ENCODE assay signal across 7 mouse cellular contexts in the genomic region with DNA sequence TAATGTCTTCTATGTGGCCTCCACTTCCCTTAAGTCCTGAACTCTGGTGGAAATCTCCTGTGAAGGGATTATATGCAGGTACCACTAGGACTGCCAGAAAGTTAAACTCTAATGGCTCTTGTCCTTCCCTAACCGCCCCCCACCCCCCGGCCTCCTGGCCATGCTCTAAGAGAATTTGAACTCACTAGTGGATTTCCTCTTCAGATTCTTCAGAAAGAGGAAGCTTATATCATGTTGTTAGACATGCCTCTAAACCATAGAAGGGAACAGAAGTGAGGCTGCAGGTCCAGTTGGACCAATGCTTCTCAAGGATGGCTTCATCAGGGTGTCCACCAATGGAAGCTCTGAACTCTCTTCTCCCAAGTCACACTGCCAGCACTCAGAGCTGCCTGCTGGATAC. TPM values are rescaled to one million over a fixed set of nuclear protein-coding genes. Genes with fewer than 3 reads are reported as not detected.
DNase-seq lines count a peak whose midpoint lies in the region; ATAC-seq and TF ChIP-seq lines count a peak whose summit lies in the region.
"Not testable (repeated sequence)": the region's sequence is repeated elsewhere in the genome, so short reads cannot be mapped to it uniquely, and the experiment has no call there.
"Had no signal": no experiment of that assay in that cellular context is flagged by ENCODE, and none has a peak within 500 bp of the region (broad histone marks: within the 10 kb centered on the region; RNA-seq: fewer than 3 reads in every experiment).

No protein-coding gene starts in this region.

- TF ChIP-seq EP300 in heart, adult 2 months (IDR thresholded peaks at IDR 0.05; ENCODE audit: insufficient read depth, low read depth, low read length), result not testable (repeated sequence)

- WGBS in heart, adult 2 months, result 87% methylated on average over 2 of the region's 2 CpGs
- WGBS in macrophage (ENCODE audit: missing documents), result 13% methylated on average over 2 of the region's 2 CpGs

- peak overlapping the region; percentile 98 for H3K27ac ChIP-seq in gastrocnemius, adult 2 months
- peak overlapping the region; percentile 91; the same call in 1 of the 2 replicates for H3K27ac ChIP-seq in heart, adult 2 months
- peak overlapping the region; percentile 54 for H3K27ac ChIP-seq in macrophage

- not testable (repeated sequence) for H3K27me3 ChIP-seq in heart, adult 2 months (ENCODE audit: control insufficient read depth, insufficient read depth, low read length)

- H3K4me3 ChIP-seq in gastrocnemius, adult 2 months; heart, adult 2 months; macrophage (ENCODE audit: inconsistent target): not testable (repeated sequence)

- intact Hi-C loops in gastrocnemius, adult 2 months (cut with DNase I), result loop anchor here (2.0 to 10.0 kb wide), 2 partner anchors 27 to 167 kb away; a partner anchor contains a TSS
- intact Hi-C loops in heart, adult 2 months (cut with DNase I), result not testable (repeated sequence)

- not testable (repeated sequence) for H3K4me1 ChIP-seq in heart, adult 2 months (ENCODE audit: control insufficient read depth, insufficient read depth, low read length)

- H3K9ac ChIP-seq in heart, adult 2 months (ENCODE audit: low read depth, low read length), result not testable (repeated sequence)

- not testable (repeated sequence) for TF ChIP-seq POLR2A in heart, adult 2 months (IDR thresholded peaks at IDR 0.05; ENCODE audit: insufficient read depth, low read depth, low read length)

- not testable (repeated sequence) for H3K36me3 ChIP-seq in heart, adult 2 months (ENCODE audit: control insufficient read depth, insufficient read depth, low read length); macrophage (ENCODE audit: inconsistent target)

- ATAC-seq in megakaryocyte-erythroid progenitor cell, adult 5-6 weeks (replicated peaks; ENCODE audit: low FRiP score, low TSS enrichment, poor library complexity, severe bottlenecking), result 0 out of 2 replicates have a peak, but pooled peaks have one; percentile 24
- ATAC-seq in neutrophil, adult 5-6 weeks (ENCODE audit: extremely low read depth, insufficient number of reproducible peaks, low FRiP score, poor library complexity, severe bottlenecking), result peak; percentile 33; the same call in 1 of the 2 replicates

- DNase-seq in MEL-GATA-1-ER (ENCODE audit: extremely low read depth, low read depth), result peak; percentile 6
- not testable (repeated sequence) for DNase-seq in gastrocnemius, adult 2 months; heart, adult 2 months

- H3K79me2 ChIP-seq in heart, adult 2 months (replicated peaks; ENCODE audit: control insufficient read depth, insufficient read depth, low read length); macrophage (ENCODE audit: inconsistent target): not testable (repeated sequence)

- not testable (repeated sequence) for TF ChIP-seq CTCF in gastrocnemius, adult 2 months (IDR thresholded peaks at IDR 0.05); heart, adult 2 months (IDR thresholded peaks at IDR 0.05)

RNA-seq across cellular contexts. Expression of a gene that starts 0.7 kb away (rescaled TPM):
- 10 to 100 TPM; 68.8 to 76.8 TPM for total RNA-seq in gastrocnemius, adult 2 months (2021)
- total RNA-seq in heart, adult 2 months (2021), result 10 to 100 TPM; 22.3 to 25.8 TPM
- 14.4 and 26.7 TPM in 2 replicates for polyA plus RNA-seq in heart, adult 2 months (2012; rRNA removed)
- 1 to 10 TPM in 2 of 26 experiments, under 1 TPM in 15, not detected in 9; 0.13 to 1.2 (median 0.41) TPM for total RNA-seq in macrophage (2018; cell fraction: chromatin; rRNA removed)
- under 1 TPM in 23 of 26 experiments, not detected in 3; 0.03 to 0.32 (median 0.09) TPM for total RNA-seq in macrophage (2018; cell fraction: cytosol; rRNA removed)
- total RNA-seq in macrophage (2018; cell fraction: nucleus; rRNA removed), result 1 to 10 TPM in 1 of 26 experiments, under 1 TPM in 20, not detected in 5; 0.09 to 2.2 (median 0.29) TPM
- 0.10 to 0.34 TPM in 2 of 3 replicates, not detected in the other for polyA plus RNA-seq in macrophage (2018)
- total RNA-seq in megakaryocyte-erythroid progenitor cell, adult 5-6 weeks (2014; fragmentation: Nextera tagmentation), result not detected in 2 replicates
- total RNA-seq in megakaryocyte-erythroid progenitor cell, adult 5-6 weeks (2017), result not detected in 2 replicates
- total RNA-seq in neutrophil, adult 5-6 weeks (2017), result not detected in 2 replicates
- polyA plus RNA-seq: hindbrain, embryonic 11.5 days had no signal

RNA-seq across cellular contexts. Expression of a gene that starts 26.7 kb away (rescaled TPM):
- 10 to 100 TPM; 45.3 to 63.1 TPM for total RNA-seq in gastrocnemius, adult 2 months (2021)
- total RNA-seq in heart, adult 2 months (2021), result 10 to 100 TPM; 67.8 to 70.5 TPM
- polyA plus RNA-seq in heart, adult 2 months (2012; rRNA removed), result 84.2 and 89.0 TPM in 2 replicates
- total RNA-seq in macrophage (2018; cell fraction: chromatin; rRNA removed), result 10 to 100 TPM in 24 of 26 experiments, 1 to 10 TPM in 2; 7.4 to 46.8 (median 26.2) TPM
- 10 to 100 TPM; 30.9 to 54.7 (median 37.9) TPM for total RNA-seq in macrophage (2018; cell fraction: cytosol; rRNA removed)
- total RNA-seq in macrophage (2018; cell fraction: nucleus; rRNA removed), result 10 to 100 TPM in 24 of 26 experiments, 1 to 10 TPM in 2; 9.4 to 31.7 (median 18.9) TPM
- polyA plus RNA-seq in macrophage (2018), result 56.9 to 68.6 TPM (median 67.4 TPM) in 3 replicates
- total RNA-seq in megakaryocyte-erythroid progenitor cell, adult 5-6 weeks (2014; fragmentation: Nextera tagmentation), result 76.3 and 83.3 TPM in 2 replicates
- 80.5 and 105 TPM in 2 replicates for total RNA-seq in megakaryocyte-erythroid progenitor cell, adult 5-6 weeks (2017)
- total RNA-seq in neutrophil, adult 5-6 weeks (2017), result 46.7 and 58.8 TPM in 2 replicates

RNA-seq across cellular contexts. Expression of a gene that starts 26.8 kb away (rescaled TPM):
- total RNA-seq in gastrocnemius, adult 2 months (2021), result 10 to 100 TPM; 28.0 to 28.1 TPM
- 10 to 100 TPM; 23.2 to 27.4 TPM for total RNA-seq in heart, adult 2 months (2021)
- polyA plus RNA-seq in heart, adult 2 months (2012; rRNA removed), result 18.8 and 31.6 TPM in 2 replicates
- 10 to 100 TPM in 1 of 26 experiments, 1 to 10 TPM in 25; 1.3 to 13.7 (median 4.0) TPM for total RNA-seq in macrophage (2018; cell fraction: chromatin; rRNA removed)
- total RNA-seq in macrophage (2018; cell fraction: cytosol; rRNA removed), result 10 to 100 TPM; 14.0 to 29.3 (median 21.1) TPM
- 10 to 100 TPM in 5 of 26 experiments, 1 to 10 TPM in 21; 3.2 to 20.0 (median 6.8) TPM for total RNA-seq in macrophage (2018; cell fraction: nucleus; rRNA removed)
- polyA plus RNA-seq in macrophage (2018), result 33.4 to 83.1 TPM (median 37.9 TPM) in 3 replicates
- total RNA-seq in megakaryocyte-erythroid progenitor cell, adult 5-6 weeks (2014; fragmentation: Nextera tagmentation), result 152 and 166 TPM in 2 replicates
- total RNA-seq in megakaryocyte-erythroid progenitor cell, adult 5-6 weeks (2017), result 202 and 220 TPM in 2 replicates
- total RNA-seq in neutrophil, adult 5-6 weeks (2017), result 12.3 and 23.3 TPM in 2 replicates

RNA-seq across cellular contexts. Expression of a gene that starts 27.6 kb away (rescaled TPM):
- 1 to 10 TPM; 6.6 to 9.5 TPM for total RNA-seq in gastrocnemius, adult 2 months (2021)
- 10 to 100 TPM; 10.1 to 12.2 TPM for total RNA-seq in heart, adult 2 months (2021)
- 11.9 and 14.7 TPM in 2 replicates for polyA plus RNA-seq in heart, adult 2 months (2012; rRNA removed)
- 100 to 1,000 TPM in 25 of 26 experiments, 10 to 100 TPM in 1; 88.0 to 637 (median 395) TPM for total RNA-seq in macrophage (2018; cell fraction: chromatin; rRNA removed)
- total RNA-seq in macrophage (2018; cell fraction: cytosol; rRNA removed), result 100 to 1,000 TPM in 21 of 26 experiments, 10 to 100 TPM in 5; 72.3 to 155 (median 121) TPM
- 100 to 1,000 TPM in 24 of 26 experiments, 10 to 100 TPM in 2; 66.3 to 383 (median 272) TPM for total RNA-seq in macrophage (2018; cell fraction: nucleus; rRNA removed)
- polyA plus RNA-seq in macrophage (2018), result 54.3 to 116 TPM (median 85.4 TPM) in 3 replicates
- 11.1 and 25.3 TPM in 2 replicates for total RNA-seq in megakaryocyte-erythroid progenitor cell, adult 5-6 weeks (2014; fragmentation: Nextera tagmentation)
- 2.7 and 9.1 TPM in 2 replicates for total RNA-seq in megakaryocyte-erythroid progenitor cell, adult 5-6 weeks (2017)
- total RNA-seq in neutrophil, adult 5-6 weeks (2017), result 36.1 and 41.5 TPM in 2 replicates

RNA-seq across cellular contexts. Expression of a gene that starts 32.7 kb away (rescaled TPM):
- total RNA-seq in gastrocnemius, adult 2 months (2021), result 10 to 100 TPM; 16.2 to 16.6 TPM
- total RNA-seq in heart, adult 2 months (2021), result 10 to 100 TPM; 18.6 to 27.8 TPM
- polyA plus RNA-seq in heart, adult 2 months (2012; rRNA removed), result 30.5 and 54.4 TPM in 2 replicates
- total RNA-seq in macrophage (2018; cell fraction: chromatin; rRNA removed), result 100 to 1,000 TPM in 24 of 26 experiments, 10 to 100 TPM in 2; 81.0 to 269 (median 166) TPM
- total RNA-seq in macrophage (2018; cell fraction: cytosol; rRNA removed), result 100 to 1,000 TPM in 17 of 26 experiments, 10 to 100 TPM in 9; 54.4 to 124 (median 104) TPM
- 100 to 1,000 TPM; 107 to 285 (median 147) TPM for total RNA-seq in macrophage (2018; cell fraction: nucleus; rRNA removed)
- 52.7 to 128 TPM (median 76.1 TPM) in 3 replicates for polyA plus RNA-seq in macrophage (2018)
- total RNA-seq in megakaryocyte-erythroid progenitor cell, adult 5-6 weeks (2014; fragmentation: Nextera tagmentation), result 12.6 and 21.0 TPM in 2 replicates
- 10.9 and 12.6 TPM in 2 replicates for total RNA-seq in megakaryocyte-erythroid progenitor cell, adult 5-6 weeks (2017)
- total RNA-seq in neutrophil, adult 5-6 weeks (2017), result 48.2 and 58.0 TPM in 2 replicates

Comparison
In these comparisons a context has a peak if more than half of its experiments do, and no peak if none do; other contexts are left out.
1. RNA of a gene that starts 0.7 kb away (total RNA-seq): 68.8 to 76.8 TPM in gastrocnemius, adult 2 months and 22.3 to 25.8 TPM in heart, adult 2 months; not detected in megakaryocyte-erythroid progenitor cell, adult 5-6 weeks and not detected in neutrophil, adult 5-6 weeks; every median in the first group is over 10 times any median in the second.
2. Peak in every context shown above with its lines, with median percentiles within 50 percentile points of each other: H3K27ac ChIP-seq.